Mouse (Mus musculus) MEL (cell line): ENCODE measurements at regions not wholly inside any gene's neighbourhood (a gene's known extent, or its start where the extent isn't known, plus 50 kb on each side); places are given as distances from the start of the nearest gene placed in this dataset.

Experiments used
- DNase-seq: peaks from one replicate; pipeline ENCODE4 v3.0.0; 2011; ENCODE audit warnings: low read depth, low spot score
- H3K27ac ChIP-seq: 2 replicates; pipeline ENCODE4 v1.5.1; 2012; ENCODE audit warnings: low read depth, mild to moderate bottlenecking, control low read depth, low read length, moderate library complexity; ENCODE audit not compliant: control insufficient read depth
- H3K27me3 ChIP-seq, 2 experiments: fragments of 150-350 bp in 1 of 2; sonication (generic) in 1 of 2; 2 replicates each; pipeline ENCODE4 v1.6.1; 2012; ENCODE audit warnings: low read length in 2 of 2, mild to moderate bottlenecking in 2 of 2, improper control_type of control experiment in 1 of 2, moderate library complexity in 1 of 2; ENCODE audit not compliant: insufficient read depth in 2 of 2, control insufficient read depth in 1 of 2
- H3K36me3 ChIP-seq, 2 experiments: 2 replicates each; pipeline ENCODE4 v1.6.1; 2012 to 2014; ENCODE audit warnings: low read length in 2 of 2, improper control_type of control experiment in 1 of 2, inconsistent platforms in 1 of 2, mild to moderate bottlenecking in 1 of 2; ENCODE audit not compliant: insufficient read depth in 2 of 2, control insufficient read depth in 1 of 2
- H3K4me1 ChIP-seq, 2 experiments: fragments of 150-350 bp in 1 of 2; sonication (generic) in 1 of 2; 2 replicates each; pipeline ENCODE4 v1.6.1; 2012; ENCODE audit warnings: low read length in 2 of 2, improper control_type of control experiment in 1 of 2, mild to moderate bottlenecking in 1 of 2; ENCODE audit not compliant: insufficient read depth in 2 of 2, control insufficient read depth in 1 of 2
- H3K4me3 ChIP-seq, 2 experiments: fragments of 150-350 bp in 1 of 2; sonication (generic) in 1 of 2; 2 replicates each; pipeline ENCODE4 v1.5.1; 2012; ENCODE audit warnings: low read depth in 2 of 2, low read length in 2 of 2, mild to moderate bottlenecking in 2 of 2, moderate library complexity in 2 of 2, control low read depth in 1 of 2, improper control_type of control experiment in 1 of 2; ENCODE audit not compliant: control insufficient read depth in 1 of 2, insufficient read depth in 1 of 2
- H3K79me2 ChIP-seq: 2 replicates; pipeline ENCODE4 v1.6.1; 2012; ENCODE audit warnings: mild to moderate bottlenecking, low read length, moderate library complexity; ENCODE audit not compliant: control insufficient read depth, poor library complexity, insufficient read depth
- H3K9ac ChIP-seq: 2 replicates; pipeline ENCODE4 v1.6.1; 2012; ENCODE audit warnings: low read depth, mild to moderate bottlenecking, control low read depth, low read length, moderate library complexity; ENCODE audit not compliant: control insufficient read depth, poor library complexity, severe bottlenecking
- H3K9me3 ChIP-seq: fragments of 150-350 bp; sonication (generic); replicated peaks from 2 replicates; pipeline ENCODE4 v1.6.1; 2012; ENCODE audit warnings: mild to moderate bottlenecking, low read length, improper control_type of control experiment, moderate library complexity; ENCODE audit not compliant: insufficient read depth
- CTCF ChIP-seq, 3 experiments: IDR thresholded peaks in 2 of 3; conservative IDR thresholded peaks in 1 of 3; 2 replicates each; pipeline ENCODE4 v1.5.1; 2011 to 2012; ENCODE audit warnings: low read length in 3 of 3, low read depth in 2 of 3, mild to moderate bottlenecking in 2 of 3, improper control_type of control experiment in 1 of 3, inconsistent platforms in 1 of 3, mixed read lengths in 1 of 3, moderate library complexity in 1 of 3; ENCODE audit not compliant: control insufficient read depth in 1 of 3, insufficient read depth in 1 of 3, poor library complexity in 1 of 3, severe bottlenecking in 1 of 3
- E2F4 ChIP-seq: IDR thresholded peaks from 2 replicates; pipeline ENCODE4 v1.6.1; 2011; ENCODE audit warnings: low read depth, low read length, improper control_type of control experiment, borderline replicate concordance
- ETS1 ChIP-seq: IDR thresholded peaks from 2 replicates; pipeline ENCODE4 v1.6.1; 2012; ENCODE audit warnings: low read depth, mild to moderate bottlenecking, inconsistent platforms, low read length, improper control_type of control experiment, moderate library complexity
- GABPA ChIP-seq: IDR thresholded peaks from 2 replicates; pipeline ENCODE4 v1.6.1; 2012; ENCODE audit warnings: low read depth, mild to moderate bottlenecking, inconsistent platforms, low read length, improper control_type of control experiment, moderate library complexity
- JUND ChIP-seq: IDR thresholded peaks from 2 replicates; pipeline ENCODE4 v1.6.1; 2011; ENCODE audit warnings: low read depth, mild to moderate bottlenecking, improper control_type of control experiment, low read length
- KAT2A ChIP-seq: conservative IDR thresholded peaks from 2 replicates; pipeline ENCODE4 v1.6.1; 2012; ENCODE audit warnings: low read depth, low read length, improper control_type of control experiment, inconsistent platforms
- MAZ ChIP-seq: IDR thresholded peaks from 2 replicates; pipeline ENCODE4 v1.6.1; 2012; ENCODE audit warnings: low read depth, mild to moderate bottlenecking, inconsistent platforms, low read length, improper control_type of control experiment
- NRF1 ChIP-seq: IDR thresholded peaks from 2 replicates; pipeline ENCODE4 v1.6.1; 2014; ENCODE audit warnings: low read depth, mild to moderate bottlenecking, inconsistent platforms, low read length, improper control_type of control experiment, moderate library complexity; ENCODE audit not compliant: poor library complexity, insufficient read depth, severe bottlenecking
- POLR2A ChIP-seq, 2 experiments: IDR thresholded peaks; 2 replicates each; pipeline ENCODE4 v1.6.1; 2011 to 2012; ENCODE audit warnings: low read length in 2 of 2, mild to moderate bottlenecking in 2 of 2, control low read depth in 1 of 2, improper control_type of control experiment in 1 of 2, low read depth in 1 of 2, moderate library complexity in 1 of 2; ENCODE audit not compliant: control insufficient read depth in 1 of 2, insufficient read depth in 1 of 2, poor library complexity in 1 of 2
- POLR2AphosphoS2 ChIP-seq: IDR thresholded peaks from 2 replicates; pipeline ENCODE4 v1.6.1; 2011; ENCODE audit warnings: low read length, improper control_type of control experiment
- POLR2AphosphoS5 ChIP-seq: IDR thresholded peaks from 2 replicates; pipeline ENCODE4 v1.6.1; 2012; ENCODE audit warnings: low read depth, borderline replicate concordance, mild to moderate bottlenecking, inconsistent platforms, low read length, moderate library complexity, mixed read lengths
- SIN3A ChIP-seq: IDR thresholded peaks from 2 replicates; pipeline ENCODE4 v1.6.1; 2012; ENCODE audit warnings: low read length, improper control_type of control experiment, inconsistent platforms
- ZC3H11A ChIP-seq: IDR thresholded peaks from 2 replicates; pipeline ENCODE4 v1.6.1; 2012; ENCODE audit warnings: low read depth, mild to moderate bottlenecking, inconsistent platforms, low read length, improper control_type of control experiment

- H3K27ac ChIP-seq: no peak overlapping the region
- no peak for TF ChIP-seq POLR2AphosphoS5
- TF ChIP-seq ETS1: no peak
- TF ChIP-seq E2F4: no peak
- no peak overlapping the region for H3K9ac ChIP-seq
- no peaks in the 10 kb centered on the region for H3K36me3 ChIP-seq
- H3K4me3 ChIP-seq: no peak overlapping the region
- no peaks in the 10 kb centered on the region for H3K9me3 ChIP-seq
- H3K4me1 ChIP-seq: no peaks in the 10 kb centered on the region
- no peaks in the 10 kb centered on the region for H3K27me3 ChIP-seq
- DNase-seq: no peak
- no peaks in the 10 kb centered on the region for H3K79me2 ChIP-seq
Observed at GRCm38 (mm10) chr5:119944371-119944770, 111.9 kb downstream of the Tbx5 start.

- Histone ChIP-seq H3K9ac (no peak overlapping the region), H3K79me2 (no peaks in the 10 kb centered on the region), H3K4me3 (no peak overlapping the region), H3K9me3 (no peaks in the 10 kb centered on the region), H3K27ac (no peak overlapping the region), H3K4me1 (no peaks in the 10 kb centered on the region), H3K36me3 (no peaks in the 10 kb centered on the region), H3K27me3 (no peaks in the 10 kb centered on the region)
- TF ChIP-seq POLR2A (IDR thresholded peaks at IDR 0.05; ENCODE audit: control insufficient read depth in 1 of 2, insufficient read depth in 1 of 2, low read depth in 1 of 2, low read length in 2 of 2, poor library complexity in 1 of 2): no peak
- no peak for TF ChIP-seq MAZ
- TF ChIP-seq SIN3A: no peak
- no peak for TF ChIP-seq JUND
- DNase-seq: no peak
Observed at GRCm38 (mm10) chr5:119948399-119948798, 115.9 kb downstream of the Tbx5 start.

- no peak for DNase-seq
- H3K79me2 ChIP-seq: no peaks in the 10 kb centered on the region
- H3K27me3 ChIP-seq: no peaks in the 10 kb centered on the region
- no peaks in the 10 kb centered on the region for H3K9me3 ChIP-seq
- H3K36me3 ChIP-seq: no peaks in the 10 kb centered on the region
- TF ChIP-seq POLR2AphosphoS2: no peak
- no peak for TF ChIP-seq CTCF (IDR thresholded peaks at IDR 0.05 in 2 of 3, conservative IDR thresholded peaks at IDR 0.05 in 1 of 3; ENCODE audit: control insufficient read depth in 1 of 3, insufficient read depth in 1 of 3, low read depth in 2 of 3, low read length in 3 of 3, poor library complexity in 1 of 3, severe bottlenecking in 1 of 3)
- TF ChIP-seq KAT2A: no peak
- no peak for TF ChIP-seq POLR2AphosphoS5
- no peak for TF ChIP-seq NRF1
- no peak for TF ChIP-seq SIN3A
- no peak for TF ChIP-seq JUND
- no peak for TF ChIP-seq ZC3H11A
- TF ChIP-seq GABPA: no peak
- no peak overlapping the region for H3K9ac ChIP-seq
- no peak overlapping the region for H3K4me3 ChIP-seq
- H3K27ac ChIP-seq: no peak overlapping the region
- no peaks in the 10 kb centered on the region for H3K4me1 ChIP-seq
Observed at GRCm38 (mm10) chr5:119952085-119952484, 119.6 kb downstream of the Tbx5 start.
